Mouse (Mus musculus): ENCODE measurements around the gene Tshz2.

DNA sequence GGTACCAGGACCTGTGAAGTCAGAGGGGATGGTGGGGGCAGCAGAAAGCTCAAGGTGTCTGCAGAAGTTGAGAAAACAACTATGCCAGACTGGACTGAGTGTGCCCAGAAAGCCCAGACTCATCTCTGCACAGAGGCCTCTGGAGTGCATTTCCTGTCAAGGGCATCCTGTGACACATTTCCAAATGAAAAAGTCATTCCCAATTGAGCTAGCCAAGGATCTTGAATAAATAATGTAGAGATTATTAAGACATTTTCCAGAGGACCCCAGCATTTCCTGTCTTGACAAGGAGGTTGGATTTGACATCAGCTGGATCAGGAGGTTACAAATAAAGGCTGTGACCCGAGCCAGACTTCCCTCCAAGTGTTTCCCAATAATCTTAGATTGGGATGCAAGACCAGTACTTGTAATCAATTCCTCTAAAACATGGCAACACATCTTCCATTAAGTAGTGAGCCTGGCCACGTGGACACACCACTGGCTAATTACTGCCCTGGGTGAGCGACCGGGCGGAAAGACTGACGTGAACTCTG, 374.7 kb downstream of the Tshz2 start:
- TF ChIP-seq CTCF (IDR thresholded peaks at IDR 0.05; ENCODE audit: low read depth) = no peak
- no peak for TF ChIP-seq EP300 (IDR thresholded peaks at IDR 0.05; ENCODE audit: low read depth)

Data from liver, embryonic 14.5 days (tissue).